Mouse (Mus musculus): ENCODE results near the gene Nmur2. TPM values are rescaled to one million over a fixed set of nuclear protein-coding genes. Genes with fewer than 3 reads are reported as not detected.

Gene Nmur2
- total RNA-seq (2023) = not detected

DNA sequence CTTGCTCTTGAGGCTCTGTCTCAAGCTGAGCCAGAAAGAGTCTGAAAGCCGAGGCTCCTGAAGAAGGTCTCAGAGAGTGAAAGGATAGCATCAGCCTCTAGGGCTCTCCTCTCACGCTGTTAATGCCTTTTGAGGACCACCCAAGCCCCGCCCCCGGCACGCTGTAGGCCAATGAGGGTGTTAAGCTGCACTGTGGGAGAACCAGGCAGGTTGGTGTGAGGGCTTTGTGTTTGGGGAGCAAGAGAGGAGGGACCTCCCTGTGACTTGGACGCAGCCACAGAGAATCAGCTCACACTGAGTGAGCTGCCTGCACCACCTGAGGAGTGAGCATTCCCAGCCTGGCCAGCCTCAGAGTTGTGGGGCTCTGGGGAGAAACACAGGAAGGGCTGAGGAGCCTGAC, at the start of gene Nmur2:
Gene Nmur2, minus strand, starts transcription at position 94 of the 400 bp plus-strand sequence.

Data from CD4-positive naive resting alpha-beta T cell, adult 57 days (primary cell).